Mouse (Mus musculus): Measurements from ENCODE around the gene Cenpl.

- no peak for TF ChIP-seq POLR2A (IDR thresholded peaks at IDR 0.05; ENCODE audit: borderline replicate concordance, extremely low read depth, low read depth, low read length)
- no peak for TF ChIP-seq CTCF (IDR thresholded peaks at IDR 0.05; ENCODE audit: insufficient read depth, low read length)
Observed at GRCm38 (mm10) chr1:161076238-161076637, 5.7 kb downstream of the Cenpl start.
